Mouse (Mus musculus): ENCODE data around the gene Prrx2. TPM values are rescaled to one million over a fixed set of nuclear protein-coding genes. Genes with fewer than 3 reads are reported as not detected.
A peak's percentile ranks its signal among the peaks of the same experiment; 100 is the strongest.

The Prrx2 gene
- polyA plus RNA-seq, 1 experiment from 2014 or later, result 3.0 TPM

- H3K4me2 ChIP-seq, result no peak overlapping the region
- ATAC-seq (ENCODE audit: low FRiP score), result no peak
- H3K9me3 ChIP-seq, result no peaks in the 10 kb centered on the region
- H3K36me3 ChIP-seq, result no peaks in the 10 kb centered on the region
- H3K4me3 ChIP-seq, result no peak overlapping the region
- H3K9ac ChIP-seq, result no peak overlapping the region
- H3K4me1 ChIP-seq (replicated peaks), result peaks cover 10% of the 10 kb centered on the region; the same call in 1 of the 2 replicates
- H3K27me3 ChIP-seq, result no peaks in the 10 kb centered on the region
- WGBS, result 48% methylated on average over 11 of the region's 11 CpGs
- H3K27ac ChIP-seq, result no peak overlapping the region
Measured at GRCm38 (mm10) chr2:30875621-30876432, 41.1 kb downstream of the Prrx2 start.

GRCm38 (mm10) chr2:30879481-30879880 is 44.7 kb downstream of the Prrx2 start:
- H3K36me3 ChIP-seq, result no peaks in the 10 kb centered on the region
- no peaks in the 10 kb centered on the region for H3K27me3 ChIP-seq
- H3K4me3 ChIP-seq, result no peak overlapping the region
- peaks cover 7% of the 10 kb centered on the region; the same call in 1 of the 2 replicates for H3K4me1 ChIP-seq (replicated peaks)
- no peak for ATAC-seq (ENCODE audit: low FRiP score)
- no peak overlapping the region for H3K4me2 ChIP-seq
- 90% methylated on average over 15 of the region's 15 CpGs for WGBS
- H3K9ac ChIP-seq, result no peak overlapping the region
- no peaks in the 10 kb centered on the region for H3K9me3 ChIP-seq
- H3K27ac ChIP-seq, result no peak overlapping the region

GRCm38 (mm10) chr2:30881215-30881614 is 46.4 kb downstream of the Prrx2 start:
- Histone ChIP-seq H3K9ac (no peak overlapping the region), H3K36me3 (no peaks in the 10 kb centered on the region), H3K4me1 (replicated peaks) (0 out of 2 replicates have a peak, but pooled peaks cover 7% of the 10 kb centered on the region), H3K4me2 (no peak overlapping the region), H3K27me3 (no peaks in the 10 kb centered on the region), H3K4me3 (no peak overlapping the region), H3K27ac (no peak overlapping the region), H3K9me3 (no peaks in the 10 kb centered on the region)
- ATAC-seq (ENCODE audit: low FRiP score), result no peak
- WGBS, result 89% methylated on average over 7 of the region's 7 CpGs

- no peaks in the 10 kb centered on the region for H3K27me3 ChIP-seq
- ATAC-seq (ENCODE audit: low FRiP score), result no peak
Measured at GRCm38 (mm10) chr2:30884852-30885373, 50.1 kb downstream of the Prrx2 start.

GRCm38 (mm10) chr2:30885453-30886163 is 50.8 kb downstream of the Prrx2 start:
- H3K27me3 ChIP-seq, result no peaks in the 10 kb centered on the region
- H3K9ac ChIP-seq, result no peak overlapping the region
- peak overlapping the region; percentile 23; the same call in 1 of the 2 replicates for H3K27ac ChIP-seq
- no peak overlapping the region for H3K4me3 ChIP-seq
- no peak overlapping the region for H3K4me2 ChIP-seq
- no peaks in the 10 kb centered on the region for H3K36me3 ChIP-seq
- WGBS, result 54% methylated on average over 9 of the region's 9 CpGs
- 0 out of 2 replicates have a peak, but pooled peaks cover 3% of the 10 kb centered on the region for H3K4me1 ChIP-seq (replicated peaks)
- no peaks in the 10 kb centered on the region for H3K9me3 ChIP-seq
- no peak for ATAC-seq (ENCODE audit: low FRiP score)

More at GRCm38 (mm10) chr2:30884852-30885373, 50.1 kb downstream of the Prrx2 start:
- no peak overlapping the region for H3K27ac ChIP-seq
- no peaks in the 10 kb centered on the region for H3K9me3 ChIP-seq
- WGBS, result 92% methylated on average over 4 of the region's 4 CpGs
- no peak overlapping the region for H3K4me3 ChIP-seq
- no peaks in the 10 kb centered on the region for H3K36me3 ChIP-seq
- no peak overlapping the region for H3K4me2 ChIP-seq
- H3K9ac ChIP-seq, result no peak overlapping the region
- H3K4me1 ChIP-seq (replicated peaks), result 0 out of 2 replicates have a peak, but pooled peaks cover 3% of the 10 kb centered on the region

- 5% methylated on average over 3 of the region's 3 CpGs for WGBS
- H3K27me3 ChIP-seq, result no peaks in the 10 kb centered on the region
Measured at GRCm38 (mm10) chr2:30891002-30891401, 56.2 kb downstream of the Prrx2 start.

GRCm38 (mm10) chr2:30893399-30893798 is 58.6 kb downstream of the Prrx2 start:
- H3K4me1 ChIP-seq (replicated peaks), result peaks cover 13% of the 10 kb centered on the region
- H3K36me3 ChIP-seq, result no peaks in the 10 kb centered on the region
- no peak overlapping the region for H3K27ac ChIP-seq
- WGBS, result 34% methylated on average over 6 of the region's 6 CpGs
- H3K9ac ChIP-seq, result no peak overlapping the region
- H3K4me3 ChIP-seq, result no peak overlapping the region
- no peaks in the 10 kb centered on the region for H3K27me3 ChIP-seq
- no peaks in the 10 kb centered on the region for H3K9me3 ChIP-seq
- no peak overlapping the region for H3K4me2 ChIP-seq
- ATAC-seq (ENCODE audit: low FRiP score), result no peak

More at GRCm38 (mm10) chr2:30891002-30891401, 56.2 kb downstream of the Prrx2 start:
- H3K4me2 ChIP-seq, result no peak overlapping the region
- no peak overlapping the region for H3K27ac ChIP-seq
- 0 out of 2 replicates have a peak, but pooled peaks have one; percentile 28 for ATAC-seq (ENCODE audit: low FRiP score)
- no peaks in the 10 kb centered on the region for H3K36me3 ChIP-seq
- H3K9ac ChIP-seq, result no peak overlapping the region
- no peak overlapping the region for H3K4me3 ChIP-seq
- H3K9me3 ChIP-seq, result no peaks in the 10 kb centered on the region
- H3K4me1 ChIP-seq (replicated peaks), result no peaks in the 10 kb centered on the region; the same call in 1 of the 2 replicates

- Histone ChIP-seq H3K9ac (no peak overlapping the region), H3K27ac (no peak overlapping the region), H3K4me2 (no peak overlapping the region), H3K36me3 (no peaks in the 10 kb centered on the region), H3K27me3 (no peaks in the 10 kb centered on the region), H3K4me1 (replicated peaks) (peaks cover 13% of the 10 kb centered on the region), H3K9me3 (no peaks in the 10 kb centered on the region), H3K4me3 (no peak overlapping the region)
- ATAC-seq (ENCODE audit: low FRiP score), result no peak
- 90% methylated on average over 7 of the region's 7 CpGs for WGBS
Measured at GRCm38 (mm10) chr2:30893946-30894345, 59.2 kb downstream of the Prrx2 start.

- ATAC-seq (ENCODE audit: low FRiP score), result 0 out of 2 replicates have a peak, but pooled peaks have one; percentile 21
- Histone ChIP-seq H3K4me3 (no peak overlapping the region), H3K27ac (no peak overlapping the region), H3K9ac (0 out of 2 replicates have a peak overlapping the region, but pooled peaks have one; percentile 24), H3K27me3 (peaks cover 16% of the 10 kb centered on the region), H3K4me2 (no peak overlapping the region), H3K36me3 (no peaks in the 10 kb centered on the region), H3K9me3 (no peaks in the 10 kb centered on the region), H3K4me1 (replicated peaks) (peaks cover 17% of the 10 kb centered on the region)
- WGBS, result 44% methylated on average over 6 of the region's 6 CpGs
Measured at GRCm38 (mm10) chr2:30897291-30897690, 62.5 kb downstream of the Prrx2 start.

- no peaks in the 10 kb centered on the region for H3K9me3 ChIP-seq
- no peak overlapping the region for H3K4me3 ChIP-seq
- peaks cover 25% of the 10 kb centered on the region for H3K27me3 ChIP-seq
- no peak for ATAC-seq (ENCODE audit: low FRiP score)
- no peak overlapping the region for H3K9ac ChIP-seq
- H3K27ac ChIP-seq, result no peak overlapping the region
- peaks cover 30% of the 10 kb centered on the region for H3K4me1 ChIP-seq (replicated peaks)
- no peak overlapping the region for H3K4me2 ChIP-seq
- 86% methylated on average over 14 of the region's 14 CpGs for WGBS
- no peaks in the 10 kb centered on the region for H3K36me3 ChIP-seq
Measured at GRCm38 (mm10) chr2:30899397-30900069, 64.8 kb downstream of the Prrx2 start.

GRCm38 (mm10) chr2:30901646-30902160 is 66.9 kb downstream of the Prrx2 start:
- H3K4me1 ChIP-seq (replicated peaks), result peaks cover 30% of the 10 kb centered on the region

More at GRCm38 (mm10) chr2:30901646-30902160, 66.9 kb downstream of the Prrx2 start:
- Histone ChIP-seq H3K9me3 (no peaks in the 10 kb centered on the region), H3K4me3 (no peak overlapping the region), H3K27me3 (peaks cover 25% of the 10 kb centered on the region), H3K36me3 (no peaks in the 10 kb centered on the region), H3K9ac (no peak overlapping the region), H3K4me2 (0 out of 2 replicates have a peak overlapping the region, but pooled peaks have one; percentile 61), H3K27ac (no peak overlapping the region)
- no peak for ATAC-seq (ENCODE audit: low FRiP score)
- 62% methylated on average over 6 of the region's 6 CpGs for WGBS
